Mouse (Mus musculus) stomach, embryonic 15.5 days (tissue): ENCODE measurements around the gene Nxn. TPM values are rescaled to one million over a fixed set of nuclear protein-coding genes. Genes with fewer than 3 reads are reported as not detected.

Experiments used
- ATAC-seq: fragments of 200-750 bp; cut with Nextera tagmentation; 2 replicates; pipeline ENCODE4 v1.8.0; 2017; ENCODE audit warnings: low read depth, moderate number of reproducible peaks, moderate TSS enrichment; ENCODE audit not compliant: insufficient read depth, low FRiP score
- H3K27ac ChIP-seq: fragments of 300-500 bp; sonication (generic); 2 replicates; pipeline ENCODE4 v1.5.1; 2015; ENCODE audit warnings: mild to moderate bottlenecking, inconsistent platforms
- H3K27me3 ChIP-seq: fragments of 300-500 bp; sonication (generic); replicated peaks from 2 replicates; pipeline ENCODE4 v1.6.1; 2015; ENCODE audit warnings: inconsistent platforms
- H3K36me3 ChIP-seq: fragments of 300-500 bp; sonication (generic); 2 replicates; pipeline ENCODE4 v1.6.1; 2015; ENCODE audit warnings: inconsistent platforms
- H3K4me1 ChIP-seq: fragments of 300-500 bp; sonication (generic); 2 replicates; pipeline ENCODE4 v1.6.1; 2015; ENCODE audit warnings: inconsistent platforms
- H3K4me2 ChIP-seq: fragments of 300-500 bp; sonication (generic); 2 replicates; pipeline ENCODE4 v1.6.1; 2015; ENCODE audit warnings: mild to moderate bottlenecking, inconsistent platforms
- H3K4me3 ChIP-seq: fragments of 300-500 bp; sonication (generic); replicated peaks from 2 replicates; pipeline ENCODE4 v1.5.1; 2015; ENCODE audit warnings: inconsistent platforms
- H3K9ac ChIP-seq: fragments of 300-500 bp; sonication (generic); 2 replicates; pipeline ENCODE4 v1.6.1; 2015; ENCODE audit warnings: inconsistent platforms
- H3K9me3 ChIP-seq: fragments of 300-500 bp; sonication (generic); 2 replicates; pipeline ENCODE4 v1.6.1; 2016; ENCODE audit warnings: inconsistent platforms
- WGBS: fragments of 180-500 bp; shearing (Covaris S2); methylation state at CpG from one replicate; pipeline ENCODE4 v1.1.7; 2015; 5-methylcytosine and 5-hydroxymethylcytosine counted together
- polyA plus RNA-seq: library from polyadenylated mRNA; unstranded; fragments of >200 nt; fragmentation: Nextera tagmentation; extraction: Ambion mirVana; gene quantifications from 2 replicates; pipeline ENCODE4 v1.2.1, GENCODE M21; 2015

Nxn gene
- polyA plus RNA-seq, 1 experiment from 2014 or later: 35.1 TPM

DNA sequence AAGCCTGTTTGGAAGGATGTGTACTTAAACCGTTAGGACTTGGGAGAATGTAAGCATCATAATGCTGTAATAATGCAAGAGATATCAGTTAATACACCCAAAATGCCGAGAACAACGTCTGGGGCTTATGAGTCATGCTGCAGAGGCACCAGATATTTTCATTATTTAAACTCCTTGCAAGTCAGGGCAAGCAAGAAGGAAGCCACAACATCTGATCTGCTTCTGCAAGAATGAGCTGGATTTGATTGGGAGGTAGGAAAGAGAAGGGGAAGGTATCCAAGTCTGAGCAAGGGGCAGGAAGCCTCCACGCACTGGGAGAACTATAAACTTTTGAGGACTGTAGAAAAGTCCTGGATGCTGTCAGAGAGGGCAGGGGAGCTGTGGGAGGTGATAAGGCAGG, 86.1 kb downstream of the Nxn start:
- H3K36me3 ChIP-seq: no peaks in the 10 kb centered on the region
- no peak overlapping the region for H3K4me2 ChIP-seq
- peaks cover 25% of the 10 kb centered on the region; the same call in 1 of the 2 replicates for H3K4me1 ChIP-seq
- WGBS: 42% methylated on average over 4 of the region's 4 CpGs
- no peak for ATAC-seq
- H3K4me3 ChIP-seq: no peak overlapping the region
- H3K9ac ChIP-seq: no peak overlapping the region
- H3K27me3 ChIP-seq: no peaks in the 10 kb centered on the region
- H3K9me3 ChIP-seq: no peaks in the 10 kb centered on the region
- H3K27ac ChIP-seq: no peak overlapping the region

DNA sequence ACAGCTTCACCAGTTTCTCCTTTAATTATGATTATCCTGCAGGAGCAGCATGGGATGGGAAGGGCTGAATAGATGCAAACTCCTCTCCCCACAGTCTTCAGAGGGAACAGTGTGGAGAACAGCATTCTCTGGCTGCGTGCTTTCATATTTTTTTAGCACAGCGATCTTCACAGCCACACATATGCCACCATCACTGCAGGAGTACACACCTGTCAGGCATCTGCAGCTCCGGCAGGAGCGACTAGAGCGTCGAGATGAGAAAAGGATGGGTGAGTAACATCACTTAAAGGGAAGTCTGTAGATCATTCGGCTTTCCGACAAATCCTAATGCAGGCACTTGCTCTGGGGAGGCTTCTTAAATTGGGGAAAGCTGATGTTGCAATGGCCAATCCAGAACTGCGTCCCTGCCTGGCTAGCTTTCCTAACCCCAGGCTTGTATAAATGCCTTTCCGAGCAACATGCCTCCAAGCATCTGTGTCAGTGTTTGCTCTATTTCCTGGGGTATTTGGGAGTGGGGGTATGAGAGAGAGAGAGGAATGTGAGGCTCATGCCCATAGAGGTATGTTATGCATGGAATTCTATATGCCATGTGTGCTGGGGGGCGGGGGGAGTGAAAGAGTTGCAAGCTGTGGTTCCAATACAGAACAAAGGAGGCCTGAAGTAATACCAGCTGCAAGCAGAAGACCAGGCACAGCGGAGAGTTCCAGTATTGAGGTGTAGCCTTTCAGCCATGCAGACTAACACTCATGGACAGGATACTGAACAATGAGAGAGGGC, 87.5 kb downstream of the Nxn start:
- ATAC-seq: no peak
- no peak overlapping the region for H3K4me2 ChIP-seq
- H3K4me3 ChIP-seq: no peak overlapping the region
- H3K9me3 ChIP-seq: no peaks in the 10 kb centered on the region
- H3K9ac ChIP-seq: no peak overlapping the region
- peaks cover 25% of the 10 kb centered on the region; the same call in 1 of the 2 replicates for H3K4me1 ChIP-seq
- H3K36me3 ChIP-seq: no peaks in the 10 kb centered on the region
- no peak overlapping the region for H3K27ac ChIP-seq
- H3K27me3 ChIP-seq: no peaks in the 10 kb centered on the region
- 73% methylated on average over 12 of the region's 12 CpGs for WGBS

- no peak overlapping the region for H3K9ac ChIP-seq
- H3K4me3 ChIP-seq: no peak overlapping the region
- no peaks in the 10 kb centered on the region for H3K9me3 ChIP-seq
- ATAC-seq: no peak
- no peak overlapping the region for H3K4me2 ChIP-seq
- H3K27ac ChIP-seq: peak overlapping the region; percentile 51
- 39% methylated on average over 5 of the region's 5 CpGs for WGBS
- no peaks in the 10 kb centered on the region for H3K27me3 ChIP-seq
- peaks cover 30% of the 10 kb centered on the region; the same call in 1 of the 2 replicates for H3K4me1 ChIP-seq
- no peaks in the 10 kb centered on the region for H3K36me3 ChIP-seq
These were observed 89.1 kb downstream of the Nxn start for GRCm38 (mm10) chr11:76309868-76310267.

GRCm38 (mm10) chr11:76309072-76309471, 89.9 kb downstream of the Nxn start:
- 49% methylated on average over 6 of the region's 6 CpGs for WGBS
- no peak overlapping the region for H3K27ac ChIP-seq
- H3K36me3 ChIP-seq: no peaks in the 10 kb centered on the region
- peaks cover 30% of the 10 kb centered on the region; the same call in 1 of the 2 replicates for H3K4me1 ChIP-seq
- no peaks in the 10 kb centered on the region for H3K27me3 ChIP-seq
- H3K4me3 ChIP-seq: no peak overlapping the region
- H3K4me2 ChIP-seq: no peak overlapping the region
- no peak overlapping the region for H3K9ac ChIP-seq
- ATAC-seq: no peak
- H3K9me3 ChIP-seq: no peaks in the 10 kb centered on the region

GRCm38 (mm10) chr11:76306769-76307168, 92.2 kb downstream of the Nxn start:
- no peaks in the 10 kb centered on the region for H3K9me3 ChIP-seq
- peaks cover 27% of the 10 kb centered on the region for H3K4me1 ChIP-seq
- no peak overlapping the region for H3K4me3 ChIP-seq
- H3K27me3 ChIP-seq: no peaks in the 10 kb centered on the region
- no peak overlapping the region for H3K27ac ChIP-seq
- H3K36me3 ChIP-seq: no peaks in the 10 kb centered on the region
- no peak overlapping the region for H3K4me2 ChIP-seq
- no peak for ATAC-seq
- no peak overlapping the region for H3K9ac ChIP-seq
- WGBS: 33% methylated on average over 4 of the region's 4 CpGs

GRCm38 (mm10) chr11:76305571-76305970, 93.4 kb downstream of the Nxn start:
- 66% methylated on average over 4 of the region's 4 CpGs for WGBS
- H3K36me3 ChIP-seq: no peaks in the 10 kb centered on the region
- H3K9me3 ChIP-seq: no peaks in the 10 kb centered on the region
- peaks cover 23% of the 10 kb centered on the region for H3K4me1 ChIP-seq
- H3K4me3 ChIP-seq: no peak overlapping the region
- H3K27me3 ChIP-seq: no peaks in the 10 kb centered on the region
- no peak overlapping the region for H3K9ac ChIP-seq
- ATAC-seq: no peak
- H3K27ac ChIP-seq: no peak overlapping the region
- H3K4me2 ChIP-seq: no peak overlapping the region

DNA sequence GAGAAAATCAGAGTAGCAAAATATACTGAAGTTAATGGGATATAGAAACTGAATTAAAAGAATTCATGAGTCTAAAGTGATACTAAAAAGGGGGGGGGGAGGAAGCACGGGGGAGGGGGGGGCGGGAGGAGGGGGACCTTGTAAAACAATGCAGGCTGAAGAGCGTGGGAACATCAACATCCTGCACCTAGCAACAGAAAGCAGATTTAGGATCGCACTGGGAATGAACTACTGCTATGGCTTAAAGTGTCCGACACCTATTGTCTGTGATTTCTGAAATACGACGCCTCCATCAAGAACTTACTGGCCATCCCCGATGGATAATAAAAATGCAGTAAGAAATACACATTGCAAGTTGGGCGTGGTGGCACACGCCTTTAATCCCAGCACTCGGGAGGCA, 95.6 kb downstream of the Nxn start:
- H3K9me3 ChIP-seq: no peaks in the 10 kb centered on the region
- no peak overlapping the region for H3K9ac ChIP-seq
- H3K4me2 ChIP-seq: no peak overlapping the region
- no peak overlapping the region for H3K4me3 ChIP-seq
- H3K4me1 ChIP-seq: peaks cover 12% of the 10 kb centered on the region
- WGBS: 67% methylated on average over 11 of the region's 11 CpGs
- no peaks in the 10 kb centered on the region for H3K27me3 ChIP-seq
- no peak overlapping the region for H3K27ac ChIP-seq
- no peak for ATAC-seq
- no peaks in the 10 kb centered on the region for H3K36me3 ChIP-seq

DNA sequence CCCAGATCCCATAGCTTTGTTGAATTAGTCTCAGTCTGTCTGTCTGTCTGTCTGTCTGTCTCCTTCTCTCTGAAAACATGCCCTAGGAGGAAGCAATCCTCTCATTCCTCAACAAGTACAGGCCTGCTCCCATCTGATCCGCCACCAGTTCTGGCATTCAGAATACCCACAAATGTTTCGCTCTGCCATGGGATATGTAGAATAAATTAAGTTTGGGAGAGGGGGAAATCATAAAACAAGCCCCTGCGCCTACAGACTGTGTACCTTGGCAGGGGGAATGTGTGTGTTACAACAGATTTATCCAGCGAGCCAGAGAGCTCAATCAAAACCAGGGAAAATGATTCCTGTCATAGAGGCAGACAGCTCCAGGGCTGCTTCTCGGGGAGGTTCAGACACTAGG, 98.1 kb downstream of the Nxn start:
- peaks cover 12% of the 10 kb centered on the region for H3K4me1 ChIP-seq
- H3K36me3 ChIP-seq: no peaks in the 10 kb centered on the region
- no peak overlapping the region for H3K27ac ChIP-seq
- H3K9me3 ChIP-seq: no peaks in the 10 kb centered on the region
- no peak overlapping the region for H3K4me3 ChIP-seq
- H3K27me3 ChIP-seq: no peaks in the 10 kb centered on the region
- H3K4me2 ChIP-seq: no peak overlapping the region
- ATAC-seq: no peak
- 77% methylated on average over 5 of the region's 5 CpGs for WGBS
- H3K9ac ChIP-seq: no peak overlapping the region

- WGBS: 73% methylated on average over 9 of the region's 9 CpGs
- no peak overlapping the region for H3K27ac ChIP-seq
- no peaks in the 10 kb centered on the region for H3K9me3 ChIP-seq
- no peaks in the 10 kb centered on the region for H3K27me3 ChIP-seq
- H3K9ac ChIP-seq: no peak overlapping the region
- no peak overlapping the region for H3K4me3 ChIP-seq
- no peak for ATAC-seq
- no peaks in the 10 kb centered on the region for H3K36me3 ChIP-seq
- no peak overlapping the region for H3K4me2 ChIP-seq
- peaks cover 21% of the 10 kb centered on the region for H3K4me1 ChIP-seq
These were observed 100.4 kb downstream of the Nxn start for GRCm38 (mm10) chr11:76298457-76299000.

DNA sequence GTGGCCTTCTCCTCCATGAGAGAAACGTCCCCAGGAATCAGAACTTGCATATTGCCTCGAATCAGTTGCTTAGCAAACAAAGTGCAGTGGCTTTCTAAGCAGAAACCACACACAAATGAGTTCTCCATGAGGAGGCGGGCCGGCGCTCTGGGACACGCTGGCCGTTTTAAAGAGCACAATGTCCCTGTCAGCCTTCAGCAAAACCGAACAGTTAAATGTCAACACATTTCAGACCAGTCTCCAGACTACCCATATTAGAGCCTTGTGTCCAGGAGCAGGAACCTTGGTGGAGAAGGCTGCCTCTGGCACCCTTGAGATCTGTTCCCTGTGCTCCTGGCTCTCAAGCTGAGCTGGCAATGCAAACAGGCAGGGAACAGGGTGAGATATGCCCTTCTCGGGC, 101.7 kb downstream of the Nxn start:
- Histone ChIP-seq H3K4me1 (peaks cover 34% of the 10 kb centered on the region), H3K4me3 (no peak overlapping the region), H3K9ac (no peak overlapping the region), H3K36me3 (no peaks in the 10 kb centered on the region), H3K9me3 (no peaks in the 10 kb centered on the region), H3K4me2 (no peak overlapping the region), H3K27me3 (no peaks in the 10 kb centered on the region), H3K27ac (no peak overlapping the region)
- 62% methylated on average over 9 of the region's 9 CpGs for WGBS
- no peak for ATAC-seq

- Histone ChIP-seq H3K27ac (peak overlapping the region; percentile 36; the same call in 1 of the 2 replicates), H3K9me3 (no peaks in the 10 kb centered on the region), H3K9ac (no peak overlapping the region), H3K27me3 (no peaks in the 10 kb centered on the region), H3K4me1 (peaks cover 36% of the 10 kb centered on the region), H3K4me2 (no peak overlapping the region), H3K4me3 (no peak overlapping the region), H3K36me3 (no peaks in the 10 kb centered on the region)
- ATAC-seq: no peak
- 27% methylated on average over 9 of the region's 9 CpGs for WGBS
These were observed 104.1 kb downstream of the Nxn start for GRCm38 (mm10) chr11:76294836-76295235.

DNA sequence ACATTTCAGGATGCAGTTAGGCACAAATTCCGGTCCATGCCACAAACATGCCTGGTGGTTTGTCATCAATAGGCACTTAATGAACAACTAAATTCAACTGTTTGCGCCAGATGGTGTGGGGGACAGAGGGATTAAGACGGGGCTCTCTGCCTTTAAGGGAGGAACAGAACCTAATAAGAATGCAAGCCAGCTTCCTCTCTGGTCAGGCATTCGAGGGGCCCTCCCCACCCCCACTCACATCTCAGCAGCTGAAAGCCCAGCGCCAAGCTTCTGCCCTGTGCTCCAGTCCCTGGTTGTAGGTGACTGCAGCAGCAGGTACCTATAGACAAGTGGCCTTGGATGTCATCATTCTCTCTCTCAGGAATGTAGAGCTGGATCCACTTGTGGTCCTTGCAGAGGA, 104.9 kb downstream of the Nxn start:
- H3K27ac ChIP-seq: no peak overlapping the region
- no peak overlapping the region for H3K4me3 ChIP-seq
- no peaks in the 10 kb centered on the region for H3K27me3 ChIP-seq
- no peak overlapping the region for H3K4me2 ChIP-seq
- H3K36me3 ChIP-seq: no peaks in the 10 kb centered on the region
- peaks cover 36% of the 10 kb centered on the region for H3K4me1 ChIP-seq
- no peaks in the 10 kb centered on the region for H3K9me3 ChIP-seq
- H3K9ac ChIP-seq: no peak overlapping the region
- ATAC-seq: no peak
- WGBS: 70% methylated on average over 5 of the region's 5 CpGs
